Mouse (Mus musculus) MEL (cell line): ENCODE data around the gene Lifr. TPM values are rescaled to one million over a fixed set of nuclear protein-coding genes. Genes with fewer than 3 reads are reported as not detected.

Source experiments
- DNase-seq: peaks from one replicate; pipeline ENCODE4 v3.0.0; 2011; ENCODE audit warnings: low read depth, low spot score
- H3K27ac ChIP-seq: 2 replicates; pipeline ENCODE4 v1.5.1; 2012; ENCODE audit warnings: low read depth, mild to moderate bottlenecking, control low read depth, low read length, moderate library complexity; ENCODE audit not compliant: control insufficient read depth
- H3K27me3 ChIP-seq, 2 experiments: fragments of 150-350 bp in 1 of 2; sonication (generic) in 1 of 2; 2 replicates each; pipeline ENCODE4 v1.6.1; 2012; ENCODE audit warnings: low read length in 2 of 2, mild to moderate bottlenecking in 2 of 2, improper control_type of control experiment in 1 of 2, moderate library complexity in 1 of 2; ENCODE audit not compliant: insufficient read depth in 2 of 2, control insufficient read depth in 1 of 2
- H3K36me3 ChIP-seq, 2 experiments: 2 replicates each; pipeline ENCODE4 v1.6.1; 2012 to 2014; ENCODE audit warnings: low read length in 2 of 2, improper control_type of control experiment in 1 of 2, inconsistent platforms in 1 of 2, mild to moderate bottlenecking in 1 of 2; ENCODE audit not compliant: insufficient read depth in 2 of 2, control insufficient read depth in 1 of 2
- H3K4me1 ChIP-seq, 2 experiments: fragments of 150-350 bp in 1 of 2; sonication (generic) in 1 of 2; 2 replicates each; pipeline ENCODE4 v1.6.1; 2012; ENCODE audit warnings: low read length in 2 of 2, improper control_type of control experiment in 1 of 2, mild to moderate bottlenecking in 1 of 2; ENCODE audit not compliant: insufficient read depth in 2 of 2, control insufficient read depth in 1 of 2
- H3K4me3 ChIP-seq, 2 experiments: fragments of 150-350 bp in 1 of 2; sonication (generic) in 1 of 2; 2 replicates each; pipeline ENCODE4 v1.5.1; 2012; ENCODE audit warnings: low read depth in 2 of 2, low read length in 2 of 2, mild to moderate bottlenecking in 2 of 2, moderate library complexity in 2 of 2, control low read depth in 1 of 2, improper control_type of control experiment in 1 of 2; ENCODE audit not compliant: control insufficient read depth in 1 of 2, insufficient read depth in 1 of 2
- H3K79me2 ChIP-seq: 2 replicates; pipeline ENCODE4 v1.6.1; 2012; ENCODE audit warnings: mild to moderate bottlenecking, low read length, moderate library complexity; ENCODE audit not compliant: control insufficient read depth, poor library complexity, insufficient read depth
- H3K9ac ChIP-seq: 2 replicates; pipeline ENCODE4 v1.6.1; 2012; ENCODE audit warnings: low read depth, mild to moderate bottlenecking, control low read depth, low read length, moderate library complexity; ENCODE audit not compliant: control insufficient read depth, poor library complexity, severe bottlenecking
- H3K9me3 ChIP-seq: fragments of 150-350 bp; sonication (generic); replicated peaks from 2 replicates; pipeline ENCODE4 v1.6.1; 2012; ENCODE audit warnings: mild to moderate bottlenecking, low read length, improper control_type of control experiment, moderate library complexity; ENCODE audit not compliant: insufficient read depth
- CHD1 ChIP-seq: IDR thresholded peaks from 2 replicates; pipeline ENCODE4 v1.6.1; 2012; ENCODE audit warnings: low read depth, mild to moderate bottlenecking, inconsistent platforms, low read length, improper control_type of control experiment
- CTCF ChIP-seq, 3 experiments: IDR thresholded peaks in 2 of 3; conservative IDR thresholded peaks in 1 of 3; 2 replicates each; pipeline ENCODE4 v1.5.1; 2011 to 2012; ENCODE audit warnings: low read length in 3 of 3, low read depth in 2 of 3, mild to moderate bottlenecking in 2 of 3, improper control_type of control experiment in 1 of 3, inconsistent platforms in 1 of 3, mixed read lengths in 1 of 3, moderate library complexity in 1 of 3; ENCODE audit not compliant: control insufficient read depth in 1 of 3, insufficient read depth in 1 of 3, poor library complexity in 1 of 3, severe bottlenecking in 1 of 3
- ELF1 ChIP-seq: IDR thresholded peaks from 2 replicates; pipeline ENCODE4 v1.6.1; 2014; ENCODE audit warnings: low read depth, mild to moderate bottlenecking, inconsistent platforms, low read length, improper control_type of control experiment, moderate library complexity
- GABPA ChIP-seq: IDR thresholded peaks from 2 replicates; pipeline ENCODE4 v1.6.1; 2012; ENCODE audit warnings: low read depth, mild to moderate bottlenecking, inconsistent platforms, low read length, improper control_type of control experiment, moderate library complexity
- GATA1 ChIP-seq: IDR thresholded peaks from 2 replicates; pipeline ENCODE4 v1.6.1; 2011; ENCODE audit warnings: low read depth, low read length, improper control_type of control experiment
- KAT2A ChIP-seq: conservative IDR thresholded peaks from 2 replicates; pipeline ENCODE4 v1.6.1; 2012; ENCODE audit warnings: low read depth, low read length, improper control_type of control experiment, inconsistent platforms
- MAX ChIP-seq: IDR thresholded peaks from 2 replicates; pipeline ENCODE4 v1.6.1; 2011; ENCODE audit warnings: low read length, improper control_type of control experiment
- MAZ ChIP-seq: IDR thresholded peaks from 2 replicates; pipeline ENCODE4 v1.6.1; 2012; ENCODE audit warnings: low read depth, mild to moderate bottlenecking, inconsistent platforms, low read length, improper control_type of control experiment
- NELFE ChIP-seq: IDR thresholded peaks from 2 replicates; pipeline ENCODE4 v1.6.1; 2011; ENCODE audit warnings: low read depth, low read length, improper control_type of control experiment
- NRF1 ChIP-seq: IDR thresholded peaks from 2 replicates; pipeline ENCODE4 v1.6.1; 2014; ENCODE audit warnings: low read depth, mild to moderate bottlenecking, inconsistent platforms, low read length, improper control_type of control experiment, moderate library complexity; ENCODE audit not compliant: poor library complexity, insufficient read depth, severe bottlenecking
- POLR2A ChIP-seq, 2 experiments: IDR thresholded peaks; 2 replicates each; pipeline ENCODE4 v1.6.1; 2011 to 2012; ENCODE audit warnings: low read length in 2 of 2, mild to moderate bottlenecking in 2 of 2, control low read depth in 1 of 2, improper control_type of control experiment in 1 of 2, low read depth in 1 of 2, moderate library complexity in 1 of 2; ENCODE audit not compliant: control insufficient read depth in 1 of 2, insufficient read depth in 1 of 2, poor library complexity in 1 of 2
- POLR2AphosphoS5 ChIP-seq: IDR thresholded peaks from 2 replicates; pipeline ENCODE4 v1.6.1; 2012; ENCODE audit warnings: low read depth, borderline replicate concordance, mild to moderate bottlenecking, inconsistent platforms, low read length, moderate library complexity, mixed read lengths
- RCOR1 ChIP-seq: IDR thresholded peaks from 2 replicates; pipeline ENCODE4 v1.6.1; 2012; ENCODE audit warnings: low read depth, mild to moderate bottlenecking, inconsistent platforms, low read length, improper control_type of control experiment
- SMC3 ChIP-seq: IDR thresholded peaks from 2 replicates; pipeline ENCODE4 v1.6.1; 2011; ENCODE audit warnings: low read depth, low read length, improper control_type of control experiment
- TAL1 ChIP-seq: IDR thresholded peaks from 2 replicates; pipeline ENCODE4 v1.6.1; 2012; ENCODE audit warnings: mild to moderate bottlenecking, inconsistent platforms, low read length, moderate library complexity, mixed read lengths
- USF1 ChIP-seq: IDR thresholded peaks from 2 replicates; pipeline ENCODE4 v1.6.1; 2014; ENCODE audit warnings: low read depth, mild to moderate bottlenecking, inconsistent platforms, low read length, improper control_type of control experiment, moderate library complexity
- USF2 ChIP-seq, 2 experiments: IDR thresholded peaks; 2 replicates each; pipeline ENCODE4 v1.6.1; 2011 to 2012; ENCODE audit warnings: improper control_type of control experiment in 2 of 2, low read length in 2 of 2, borderline replicate concordance in 1 of 2, inconsistent platforms in 1 of 2, low read depth in 1 of 2, mild to moderate bottlenecking in 1 of 2; ENCODE audit not compliant: insufficient read depth in 1 of 2
- ZC3H11A ChIP-seq: IDR thresholded peaks from 2 replicates; pipeline ENCODE4 v1.6.1; 2012; ENCODE audit warnings: low read depth, mild to moderate bottlenecking, inconsistent platforms, low read length, improper control_type of control experiment
- polyA plus RNA-seq, 2 experiments: library from polyadenylated mRNA; stranded (reverse) in 1 of 2; unstranded in 1 of 2; fragments of >175 nt in 1 of 2; fragments of >200 nt in 1 of 2; gene quantifications; 2 replicates each; pipeline versions ENCODE4 v1.2.1 to v1.2.4; 2012; ENCODE audit warnings: low replicate concordance in 2 of 2, low read depth in 1 of 2; ENCODE audit not compliant: insufficient read length in 2 of 2, insufficient read depth in 1 of 2, missing spikeins in 1 of 2
- total RNA-seq: library from RNA; depleted of rRNA; stranded (reverse); fragments of 300-350 nt; gene quantifications from 2 replicates; pipeline ENCODE4 v1.2.3, GENCODE M21; 2012

Gene Lifr
- total and polyA plus RNA-seq, 3 experiments: not detected

GRCm38 (mm10) chr15:7092321-7092720 is 1.9 kb downstream of the Lifr start:
- Histone ChIP-seq H3K27me3 (no peaks in the 10 kb centered on the region), H3K4me3 (no peak overlapping the region), H3K9me3 (no peaks in the 10 kb centered on the region), H3K9ac (no peak overlapping the region), H3K27ac (no peak overlapping the region), H3K36me3 (no peaks in the 10 kb centered on the region), H3K79me2 (no peaks in the 10 kb centered on the region), H3K4me1 (no peaks in the 10 kb centered on the region)
- DNase-seq: no peak
- TF ChIP-seq CTCF (IDR thresholded peaks at IDR 0.05 in 2 of 3, conservative IDR thresholded peaks at IDR 0.05 in 1 of 3; ENCODE audit: control insufficient read depth in 1 of 3, insufficient read depth in 1 of 3, low read depth in 2 of 3, low read length in 3 of 3, poor library complexity in 1 of 3, severe bottlenecking in 1 of 3) (no peak), USF1 (no peak), SMC3 (no peak), KAT2A (no peak), CHD1 (no peak), USF2 (IDR thresholded peaks at IDR 0.05; ENCODE audit: borderline replicate concordance in 1 of 2, insufficient read depth in 1 of 2, low read depth in 1 of 2, low read length in 2 of 2) (no peak), ELF1 (no peak), GATA1 (no peak)

- H3K9me3 ChIP-seq: no peaks in the 10 kb centered on the region
- H3K79me2 ChIP-seq: no peaks in the 10 kb centered on the region
- no peaks in the 10 kb centered on the region for H3K36me3 ChIP-seq
- no peak overlapping the region for H3K9ac ChIP-seq
- no peak overlapping the region for H3K4me3 ChIP-seq
- DNase-seq: no peak
- H3K4me1 ChIP-seq: no peaks in the 10 kb centered on the region
- H3K27me3 ChIP-seq: no peaks in the 10 kb centered on the region
- no peak for TF ChIP-seq MAZ
- no peak overlapping the region for H3K27ac ChIP-seq
These were observed 9.0 kb downstream of the Lifr start for GRCm38 (mm10) chr15:7099406-7099805.

- Histone ChIP-seq H3K27ac (no peak overlapping the region), H3K27me3 (no peaks in the 10 kb centered on the region), H3K4me1 (no peaks in the 10 kb centered on the region), H3K36me3 (no peaks in the 10 kb centered on the region), H3K79me2 (no peaks in the 10 kb centered on the region), H3K9ac (no peak overlapping the region), H3K9me3 (no peaks in the 10 kb centered on the region), H3K4me3 (no peak overlapping the region)
- no peak for TF ChIP-seq MAX
- no peak for TF ChIP-seq ELF1
- no peak for TF ChIP-seq GABPA
- no peak for TF ChIP-seq TAL1
- no peak for TF ChIP-seq RCOR1
- no peak for TF ChIP-seq MAZ
- TF ChIP-seq GATA1: no peak
- no peak for TF ChIP-seq POLR2A (IDR thresholded peaks at IDR 0.05; ENCODE audit: control insufficient read depth in 1 of 2, insufficient read depth in 1 of 2, low read depth in 1 of 2, low read length in 2 of 2, poor library complexity in 1 of 2)
- no peak for TF ChIP-seq ZC3H11A
- TF ChIP-seq POLR2AphosphoS5: no peak
- TF ChIP-seq NELFE: no peak
- no peak for TF ChIP-seq NRF1
- DNase-seq: no peak
These were observed 9.8 kb downstream of the Lifr start for GRCm38 (mm10) chr15:7100226-7100625.
